Mouse (Mus musculus): ENCODE results near the gene Cluap1.
A peak's percentile ranks its signal among the peaks of the same experiment; 100 is the strongest.

DNA sequence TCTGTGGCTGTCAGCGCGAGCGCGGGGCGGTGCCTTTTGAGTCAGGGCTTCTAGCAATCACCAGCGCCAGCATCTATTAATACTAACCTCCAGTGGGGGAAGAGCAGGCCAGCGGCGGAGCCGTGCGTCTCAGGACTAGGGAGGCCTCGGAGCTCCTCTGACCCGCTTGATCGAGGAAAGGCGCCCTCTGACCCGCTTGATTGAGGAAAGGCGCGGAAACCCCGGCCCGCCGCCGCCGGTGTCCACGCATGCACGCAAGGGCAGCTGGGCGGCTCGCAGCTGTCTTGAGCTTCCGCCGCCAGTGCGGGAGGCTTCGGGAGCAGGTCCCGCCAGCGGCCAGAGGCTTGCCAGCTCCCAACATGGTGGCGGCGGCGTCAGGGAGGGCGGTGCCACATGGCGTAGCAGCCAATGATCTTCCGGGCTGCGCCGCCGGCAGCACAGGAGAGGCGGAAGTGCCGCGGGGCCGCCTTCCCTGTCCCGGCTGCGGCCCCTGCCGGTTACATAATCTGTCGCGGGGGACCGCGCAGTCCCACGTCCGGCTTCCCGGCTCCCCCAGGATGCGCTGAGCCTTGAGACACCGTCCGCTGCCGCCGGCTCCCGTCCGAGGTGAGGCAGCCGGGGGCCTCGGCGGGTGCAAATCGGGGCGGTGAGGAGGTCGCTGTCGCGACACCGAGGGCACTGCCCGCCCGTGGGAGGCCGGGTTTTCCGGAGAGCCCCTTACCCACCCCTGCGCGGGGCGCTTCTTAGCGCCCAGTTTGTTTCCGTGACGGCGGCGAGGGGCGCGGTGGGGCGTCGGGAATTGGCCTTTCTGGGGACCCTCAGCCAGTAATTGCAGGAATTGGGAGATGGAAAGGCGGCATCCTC lies 24.2 kb upstream of the Cluap1 start, which contains the start of the genes Zfp597 and Gm20695:
- TF ChIP-seq CTCF (IDR thresholded peaks at IDR 0.05; ENCODE audit: low read depth), result peak; percentile 70
- no peak for TF ChIP-seq EP300 (IDR thresholded peaks at IDR 0.05; ENCODE audit: low read depth)

Measured in liver, postnatal 0 days (tissue).